Mouse (Mus musculus) cortical plate, adult 2 months (tissue): Measurements from ENCODE around the gene Nckap5l. TPM values are rescaled to one million over a fixed set of nuclear protein-coding genes. Genes with fewer than 3 reads are reported as not detected.

ENCODE experiments used
- H3K27ac ChIP-seq: fragments of 200-500 bp; 2 replicates; pipeline ENCODE4 v1.5.1; 2012; ENCODE audit warnings: low read length, control low read depth, inconsistent platforms; ENCODE audit not compliant: insufficient read depth
- H3K4me1 ChIP-seq: fragments of 200-500 bp; 2 replicates; pipeline ENCODE4 v1.6.1; 2011; ENCODE audit warnings: low read length; ENCODE audit not compliant: control insufficient read depth, insufficient read depth
- H3K4me3 ChIP-seq: fragments of 200-500 bp; 2 replicates; pipeline ENCODE4 v1.5.1; 2011; ENCODE audit warnings: mild to moderate bottlenecking, low read length, control low read depth; ENCODE audit not compliant: insufficient read depth
- CTCF ChIP-seq: fragments of 200-500 bp; IDR thresholded peaks from 2 replicates; pipeline ENCODE4 v1.5.1; 2011; ENCODE audit warnings: mild to moderate bottlenecking, control low read depth, low read length; ENCODE audit not compliant: insufficient read depth; ENCODE audit errors: extremely low read depth
- POLR2A ChIP-seq: fragments of 200-500 bp; IDR thresholded peaks from 2 replicates; pipeline ENCODE4 v1.6.1; 2011; ENCODE audit warnings: mild to moderate bottlenecking, low read length, control low read depth; ENCODE audit not compliant: insufficient read depth; ENCODE audit errors: extremely low read depth
- polyA plus RNA-seq: library from polyadenylated mRNA; depleted of rRNA; stranded (reverse); fragments of >200 nt; gene quantifications from 2 replicates; pipeline ENCODE4 v1.2.3, GENCODE M21; 2012

Gene Nckap5l
- polyA plus RNA-seq, 1 experiment = 11.9 TPM

DNA sequence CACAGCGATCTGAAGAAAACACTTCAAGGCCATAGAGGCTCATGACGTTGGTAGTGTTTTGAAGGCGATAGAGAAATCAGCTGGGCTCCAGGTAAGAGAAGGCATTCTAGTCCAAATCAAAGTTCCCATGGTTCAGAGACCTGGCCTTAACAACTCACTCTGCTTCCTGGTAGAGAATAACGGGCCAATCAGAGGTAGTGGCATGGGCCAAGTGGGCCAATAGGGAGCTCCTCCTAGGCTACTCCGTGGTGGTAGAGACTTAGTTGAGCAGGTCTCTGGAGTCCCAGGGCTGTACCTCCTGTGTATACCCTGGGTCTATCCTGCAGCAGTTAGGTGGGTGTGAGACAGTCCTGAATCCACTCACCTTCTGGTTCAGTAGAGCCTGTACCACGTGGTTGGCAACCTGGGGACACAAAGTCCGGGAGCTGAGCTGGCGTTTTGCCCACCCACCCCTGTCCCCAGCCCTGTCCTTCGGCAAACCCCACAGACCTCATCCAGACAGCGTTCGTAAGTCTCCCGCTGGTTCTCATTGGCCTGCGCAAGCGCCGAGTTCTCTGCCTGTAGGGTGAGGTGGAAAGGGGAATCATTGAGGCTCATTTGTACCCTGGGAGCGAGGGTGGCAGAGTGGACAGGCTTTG lies 24.3 kb downstream of the Nckap5l start:
- no peak overlapping the region for H3K27ac ChIP-seq
- H3K4me1 ChIP-seq = no peaks in the 10 kb centered on the region
- TF ChIP-seq POLR2A (no peak), CTCF (no peak)
- H3K4me3 ChIP-seq = no peak overlapping the region

DNA sequence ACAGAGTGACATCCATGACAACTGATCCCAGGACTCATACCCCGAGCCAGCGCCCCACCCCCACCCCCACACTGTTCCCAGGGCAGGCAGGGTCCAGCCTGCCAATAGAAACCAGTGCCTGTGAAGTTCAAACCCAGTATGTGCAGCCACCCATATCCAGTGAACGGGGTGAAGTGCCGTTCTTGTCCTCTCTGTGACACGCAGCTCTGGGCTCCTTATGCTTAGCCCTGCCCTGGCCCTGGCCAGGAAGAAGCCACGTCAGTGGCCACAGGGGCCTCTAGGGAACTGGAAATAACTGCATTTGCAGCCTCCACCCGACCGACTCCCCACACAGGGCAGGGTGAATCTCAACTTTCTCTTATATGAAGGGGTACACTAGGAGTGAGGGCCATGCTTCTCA lies 25.6 kb downstream of the Nckap5l start:
- TF ChIP-seq CTCF (no peak), POLR2A (no peak)
- H3K4me3 ChIP-seq = no peak overlapping the region
- no peaks in the 10 kb centered on the region for H3K4me1 ChIP-seq
- H3K27ac ChIP-seq = no peak overlapping the region

DNA sequence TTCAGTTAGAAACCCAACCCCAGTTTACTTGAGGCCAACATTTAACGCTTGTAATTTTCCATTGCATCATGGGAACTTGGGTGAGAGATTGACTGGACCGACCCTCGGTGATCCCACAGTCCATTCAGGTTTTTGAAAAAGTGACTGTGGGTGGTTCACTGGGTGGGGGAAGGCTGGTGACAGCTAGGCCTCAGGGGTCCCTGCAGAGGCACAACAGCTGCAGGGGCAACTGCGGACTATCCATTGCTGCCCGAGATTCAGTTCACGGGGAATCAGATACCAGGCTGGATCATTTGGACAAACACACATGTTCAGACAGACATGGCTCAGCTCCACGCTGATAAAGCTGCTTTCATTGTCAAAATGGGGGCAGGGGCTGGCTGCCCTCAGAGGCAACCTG lies 26.0 kb downstream of the Nckap5l start:
- TF ChIP-seq POLR2A (no peak), CTCF (no peak)
- no peak overlapping the region for H3K4me3 ChIP-seq
- H3K27ac ChIP-seq = no peak overlapping the region
- no peaks in the 10 kb centered on the region for H3K4me1 ChIP-seq

DNA sequence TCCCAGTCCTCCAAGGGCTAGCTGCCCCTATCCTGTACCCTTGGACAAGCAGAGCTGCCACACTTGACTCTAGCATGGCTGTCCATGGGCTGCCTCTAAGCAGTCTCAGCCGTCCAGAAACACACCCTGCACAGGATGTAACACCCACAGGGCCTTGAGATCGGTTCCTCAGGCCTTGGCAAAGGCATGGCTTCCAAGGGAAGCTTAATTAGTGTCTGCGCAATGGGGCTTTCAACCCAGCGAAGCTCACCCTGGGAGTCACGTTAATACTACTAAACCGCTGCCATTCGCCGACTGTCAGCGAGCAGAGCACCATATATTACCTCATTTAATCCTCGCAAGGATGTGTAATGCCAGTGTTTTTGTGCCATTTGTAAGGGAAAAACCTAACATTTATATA lies 26.5 kb downstream of the Nckap5l start:
- H3K4me3 ChIP-seq = no peak overlapping the region
- no peak overlapping the region for H3K27ac ChIP-seq
- TF ChIP-seq CTCF (no peak), POLR2A (no peak)
- no peaks in the 10 kb centered on the region for H3K4me1 ChIP-seq

DNA sequence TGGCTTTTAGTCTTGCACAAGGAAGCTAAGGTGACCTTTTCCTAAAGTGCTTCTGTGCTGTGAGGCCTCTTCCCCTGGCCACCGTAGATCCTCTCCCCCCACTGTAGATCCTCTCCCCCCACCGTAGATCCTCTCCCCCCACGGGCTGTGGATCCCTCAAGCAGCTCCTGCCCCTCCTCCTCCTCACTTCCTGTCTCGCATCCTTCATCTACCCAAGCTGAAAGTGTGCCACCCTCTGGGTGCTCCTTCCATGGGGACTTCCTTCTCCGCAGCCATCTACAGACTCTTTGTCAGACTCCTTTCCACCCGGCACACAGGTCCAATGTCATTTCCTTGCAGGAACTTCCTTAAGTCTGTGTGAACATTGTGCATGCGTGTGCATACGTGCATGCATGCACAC lies 27.2 kb downstream of the Nckap5l start:
- TF ChIP-seq CTCF (no peak), POLR2A (no peak)
- Histone ChIP-seq H3K4me3 (no peak overlapping the region), H3K27ac (no peak overlapping the region), H3K4me1 (no peaks in the 10 kb centered on the region)

DNA sequence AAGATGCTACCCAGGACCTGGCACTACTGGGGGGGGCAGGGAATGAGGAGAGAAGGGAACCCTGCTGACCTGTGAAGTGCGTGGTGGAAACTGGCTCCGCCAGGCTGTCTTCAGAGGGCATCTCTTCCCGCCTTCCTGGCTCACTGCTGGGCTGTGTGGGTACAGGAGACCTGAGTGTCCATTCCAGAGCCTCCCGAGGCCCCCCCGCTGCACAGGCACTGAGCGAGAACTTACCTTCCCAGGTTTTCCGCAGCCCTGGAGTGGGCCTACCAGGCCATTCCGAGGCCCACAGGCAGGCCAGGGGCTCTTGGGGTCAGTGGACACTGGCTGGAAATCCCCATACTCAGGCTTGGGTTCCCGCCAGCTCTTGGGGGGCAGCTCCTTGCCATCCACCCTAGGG lies 33.7 kb downstream of the Nckap5l start:
- Histone ChIP-seq H3K4me1 (no peaks in the 10 kb centered on the region), H3K4me3 (no peak overlapping the region), H3K27ac (no peak overlapping the region)
- TF ChIP-seq POLR2A (no peak), CTCF (no peak)

DNA sequence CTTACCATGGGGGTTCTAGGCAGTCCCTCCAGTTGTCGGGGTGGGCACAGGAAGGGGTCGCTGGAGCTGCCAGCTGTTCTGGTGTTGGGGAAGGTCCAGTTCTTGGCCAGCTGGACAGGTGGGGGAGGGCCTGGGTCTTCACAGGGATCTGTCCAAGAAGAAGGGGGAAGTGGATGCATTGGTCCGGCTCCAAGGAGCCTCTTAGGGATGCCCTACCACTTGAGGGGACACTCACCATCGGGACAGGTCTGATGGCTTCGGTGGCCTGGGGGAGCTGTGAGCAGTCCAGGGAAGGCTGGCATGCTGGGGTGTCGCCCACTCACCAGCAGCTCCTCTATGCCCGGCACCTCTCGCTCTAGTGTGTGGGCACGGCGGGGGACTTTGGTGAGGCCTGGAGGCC lies 34.4 kb downstream of the Nckap5l start:
- no peak for TF ChIP-seq POLR2A
- TF ChIP-seq CTCF = no peak
- Histone ChIP-seq H3K4me3 (no peak overlapping the region), H3K4me1 (no peaks in the 10 kb centered on the region), H3K27ac (no peak overlapping the region)

DNA sequence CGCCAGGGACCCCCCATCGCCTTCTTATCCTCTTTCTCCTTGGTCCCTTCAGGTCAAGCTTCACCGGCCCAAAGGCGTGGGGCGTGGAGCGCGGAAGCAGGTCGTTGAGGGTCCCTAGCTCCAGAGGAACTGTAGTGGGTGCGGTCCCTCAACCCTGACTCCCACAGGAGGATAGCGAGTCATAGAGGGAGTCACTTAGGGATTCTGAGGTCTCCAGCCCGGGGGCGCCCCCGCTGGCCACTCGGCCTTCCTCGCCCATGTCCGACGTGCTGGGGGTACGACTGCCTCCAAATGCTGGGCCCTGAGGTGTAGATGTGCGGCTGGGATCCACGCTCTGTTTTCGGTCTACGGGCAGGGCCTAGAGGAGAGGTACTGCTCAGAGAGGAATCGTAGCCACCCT lies 35.0 kb downstream of the Nckap5l start:
- H3K27ac ChIP-seq = no peak overlapping the region
- TF ChIP-seq CTCF (no peak), POLR2A (no peak)
- no peak overlapping the region for H3K4me3 ChIP-seq
- no peaks in the 10 kb centered on the region for H3K4me1 ChIP-seq

DNA sequence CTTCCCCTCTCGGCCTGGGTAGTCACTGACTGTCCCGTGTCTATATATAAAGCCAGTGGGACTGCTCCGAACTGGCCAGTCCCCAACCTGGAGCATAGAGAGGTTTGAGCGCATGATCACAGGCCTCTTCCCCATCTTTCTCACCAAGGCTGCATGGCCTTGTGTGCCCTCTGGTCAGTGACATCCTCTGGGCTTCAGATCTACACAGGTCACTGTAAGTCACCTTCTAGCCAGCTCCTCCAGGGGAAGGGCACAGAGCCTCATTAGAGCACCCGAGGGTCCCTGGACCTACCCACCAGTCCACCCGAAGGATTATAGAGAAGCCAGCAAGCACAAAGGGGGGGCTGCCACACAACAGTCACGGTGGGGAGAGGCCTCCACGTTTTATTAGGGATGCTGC lies 35.9 kb downstream of the Nckap5l start:
- Histone ChIP-seq H3K27ac (no peak overlapping the region), H3K4me3 (no peak overlapping the region), H3K4me1 (no peaks in the 10 kb centered on the region)
- TF ChIP-seq POLR2A (no peak), CTCF (no peak)

DNA sequence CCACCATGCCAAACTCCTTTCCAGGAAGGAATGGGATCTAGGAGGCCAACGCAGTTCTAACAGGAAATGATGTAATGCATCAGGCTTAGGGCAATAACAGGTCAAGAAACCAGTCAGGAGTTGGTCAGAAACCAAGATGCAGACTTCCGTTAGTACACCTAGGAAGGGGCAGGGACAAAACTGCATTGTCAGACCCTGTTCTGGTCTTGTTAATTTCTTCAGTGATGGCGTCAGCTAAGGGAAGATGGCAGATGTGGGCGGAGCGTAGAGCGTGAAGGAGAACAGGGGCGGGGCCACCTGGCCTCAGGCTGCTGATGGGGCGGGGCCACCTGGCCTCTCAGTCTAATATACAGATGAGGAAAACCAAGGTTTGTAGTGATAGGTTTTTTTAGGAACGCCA lies 36.4 kb downstream of the Nckap5l start:
- H3K27ac ChIP-seq = no peak overlapping the region
- no peaks in the 10 kb centered on the region; the same call in 1 of the 2 replicates for H3K4me1 ChIP-seq
- H3K4me3 ChIP-seq = no peak overlapping the region
- TF ChIP-seq POLR2A (no peak), CTCF (no peak)
